Mouse (Mus musculus): Measurements from ENCODE around the gene Pde9a. TPM values are rescaled to one million over a fixed set of nuclear protein-coding genes. Genes with fewer than 3 reads are reported as not detected.

The Pde9a gene
- polyA plus RNA-seq, 1 experiment: 83.6 TPM

DNA sequence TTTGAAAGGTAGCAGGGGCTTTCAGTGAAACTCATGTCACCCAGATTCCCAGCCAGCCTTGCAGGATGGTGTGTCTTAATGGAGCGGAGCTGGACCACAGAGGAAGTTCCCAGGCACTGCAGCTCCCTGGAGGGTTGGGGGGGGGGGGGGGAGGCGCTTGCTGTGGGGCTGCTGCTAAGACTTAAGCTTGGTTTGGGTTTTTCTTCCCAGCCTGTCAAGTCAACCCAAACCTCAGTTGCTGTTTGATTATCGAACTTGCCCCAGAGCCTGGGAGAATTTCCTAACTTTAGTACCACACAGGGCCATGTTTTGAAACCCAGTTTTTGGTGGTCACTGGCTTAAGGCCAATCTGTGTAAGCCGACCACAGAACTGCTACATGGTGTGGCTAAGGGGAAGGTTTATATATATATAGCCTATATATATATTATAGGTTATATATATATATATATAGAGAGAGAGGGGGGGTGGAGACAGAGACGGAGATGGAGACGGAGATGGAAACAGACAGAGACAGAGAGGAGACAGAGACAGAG lies 19.8 kb downstream of the Pde9a start:
- no peak for DNase-seq
- Histone ChIP-seq H3K4me3 (replicated peaks; ENCODE audit: extremely low read depth, low read depth, low read length) (no peak overlapping the region), H3K4me1 (ENCODE audit: control insufficient read depth, insufficient read depth, low read length) (peaks cover 10% of the 10 kb centered on the region; the same call in 1 of the 2 replicates)
- TF ChIP-seq CTCF (IDR thresholded peaks at IDR 0.05; ENCODE audit: insufficient read depth, low read length): no peak
- TF ChIP-seq POLR2A (IDR thresholded peaks at IDR 0.05; ENCODE audit: borderline replicate concordance, extremely low read depth, low read depth, low read length): no peak
- 55% methylated on average over 6 of the region's 6 CpGs for WGBS

DNA sequence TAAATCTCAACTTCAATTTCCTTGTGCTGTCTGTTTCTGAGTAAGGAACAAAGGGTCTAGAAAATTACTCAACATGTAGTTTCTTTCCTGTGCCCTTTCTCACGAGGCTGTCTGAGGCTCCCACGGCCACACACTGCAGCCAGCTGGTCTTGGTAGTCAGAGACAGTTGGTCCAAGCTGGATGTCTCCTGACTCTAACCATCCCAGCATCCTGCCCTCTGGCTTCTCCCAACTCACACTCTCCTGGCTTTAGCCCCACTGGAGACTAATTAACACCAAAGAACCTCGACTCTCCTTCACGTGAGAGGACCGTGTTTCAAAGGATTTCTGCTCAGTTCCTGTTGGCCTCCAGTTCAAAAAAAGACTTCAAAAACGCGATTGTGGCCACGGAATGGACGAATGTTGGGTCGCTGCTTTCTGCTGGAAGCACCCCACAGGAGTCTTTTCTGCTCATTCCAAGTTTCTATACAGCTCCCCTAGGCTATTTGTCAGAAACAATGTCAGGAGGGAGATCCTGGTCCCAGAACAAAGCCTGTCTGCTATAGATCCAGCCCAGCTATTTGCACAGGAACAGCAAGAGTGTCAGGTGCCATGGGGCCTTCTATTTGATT lies 23.8 kb downstream of the Pde9a start:
- Histone ChIP-seq H3K4me1 (ENCODE audit: control insufficient read depth, insufficient read depth, low read length) (peaks cover 10% of the 10 kb centered on the region; the same call in 1 of the 2 replicates), H3K4me3 (replicated peaks; ENCODE audit: extremely low read depth, low read depth, low read length) (no peak overlapping the region)
- no peak for DNase-seq
- TF ChIP-seq POLR2A (IDR thresholded peaks at IDR 0.05; ENCODE audit: borderline replicate concordance, extremely low read depth, low read depth, low read length): 0 out of 2 replicates have a peak, but pooled peaks have one; percentile 33
- TF ChIP-seq CTCF (IDR thresholded peaks at IDR 0.05; ENCODE audit: insufficient read depth, low read length): no peak
- 16% methylated on average over 10 of the region's 10 CpGs for WGBS

DNA sequence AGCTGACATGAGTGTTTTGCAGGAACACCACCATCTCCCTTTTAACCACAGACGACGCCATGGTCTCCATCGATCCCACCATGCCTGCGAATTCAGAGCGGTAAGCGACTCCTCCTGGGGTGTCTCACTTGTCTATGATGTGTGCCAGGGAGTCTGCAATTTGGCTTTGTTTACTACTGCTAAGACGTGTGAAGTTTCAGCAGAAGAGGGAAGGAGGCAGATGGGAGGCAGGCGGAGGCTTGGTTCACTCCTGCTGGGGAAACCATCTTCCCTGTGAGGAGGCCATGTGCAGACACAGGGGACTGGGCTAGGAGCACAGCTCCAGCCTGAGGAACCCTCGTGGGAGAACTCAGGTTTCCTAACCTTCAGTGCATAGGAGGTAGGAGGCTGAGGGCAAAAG lies 29.2 kb downstream of the Pde9a start:
- WGBS: 75% methylated on average over 9 of the region's 9 CpGs
- DNase-seq: no peak
- H3K4me3 ChIP-seq (replicated peaks; ENCODE audit: extremely low read depth, low read depth, low read length): no peak overlapping the region
- peaks cover 15% of the 10 kb centered on the region for H3K4me1 ChIP-seq (ENCODE audit: control insufficient read depth, insufficient read depth, low read length)
- TF ChIP-seq CTCF (IDR thresholded peaks at IDR 0.05; ENCODE audit: insufficient read depth, low read length): no peak
- TF ChIP-seq POLR2A (IDR thresholded peaks at IDR 0.05; ENCODE audit: borderline replicate concordance, extremely low read depth, low read depth, low read length): no peak

DNA sequence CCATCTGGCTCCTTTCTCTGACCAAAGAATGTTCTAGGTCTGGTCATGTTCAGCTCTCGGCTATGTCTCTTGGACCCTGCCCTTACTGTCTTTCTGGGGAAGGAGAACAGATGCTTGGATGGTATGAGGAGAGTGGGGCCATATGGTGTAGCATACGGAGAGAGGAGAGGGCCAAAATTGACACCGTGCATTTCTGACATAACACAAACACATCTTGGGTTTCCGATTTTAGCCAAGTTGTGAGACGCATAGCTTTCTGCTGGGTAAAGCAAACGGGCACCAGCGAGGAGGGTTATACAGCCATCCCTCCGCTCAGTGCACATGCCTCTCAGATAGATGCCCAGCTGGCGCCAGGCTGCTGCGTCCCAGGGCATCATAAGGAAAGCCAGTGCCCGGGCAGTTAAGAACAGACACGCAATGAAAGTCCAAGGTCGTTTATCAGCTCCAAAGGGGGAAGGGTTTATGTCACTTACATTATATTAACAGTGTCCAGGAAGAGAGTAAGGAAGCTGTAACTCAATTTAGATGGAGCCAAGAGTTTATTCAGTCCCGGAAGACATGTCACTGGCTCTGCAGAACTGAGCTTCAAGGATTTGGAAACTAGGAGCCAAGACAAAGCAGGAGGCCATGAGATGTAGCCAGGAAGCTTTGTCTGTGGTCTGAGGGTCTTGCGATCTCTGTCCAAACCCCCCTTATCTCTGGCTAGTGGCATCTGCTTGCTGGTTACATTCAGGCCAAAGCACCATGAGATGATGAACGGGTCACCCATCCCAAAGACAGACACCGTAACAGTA lies 33.0 kb downstream of the Pde9a start:
- peaks cover 18% of the 10 kb centered on the region for H3K4me1 ChIP-seq (ENCODE audit: control insufficient read depth, insufficient read depth, low read length)
- H3K4me3 ChIP-seq (replicated peaks; ENCODE audit: extremely low read depth, low read depth, low read length): no peak overlapping the region
- no peak for DNase-seq
- no peak for TF ChIP-seq POLR2A (IDR thresholded peaks at IDR 0.05; ENCODE audit: borderline replicate concordance, extremely low read depth, low read depth, low read length)
- TF ChIP-seq CTCF (IDR thresholded peaks at IDR 0.05; ENCODE audit: insufficient read depth, low read length): no peak
- WGBS: 51% methylated on average over 17 of the region's 17 CpGs

DNA sequence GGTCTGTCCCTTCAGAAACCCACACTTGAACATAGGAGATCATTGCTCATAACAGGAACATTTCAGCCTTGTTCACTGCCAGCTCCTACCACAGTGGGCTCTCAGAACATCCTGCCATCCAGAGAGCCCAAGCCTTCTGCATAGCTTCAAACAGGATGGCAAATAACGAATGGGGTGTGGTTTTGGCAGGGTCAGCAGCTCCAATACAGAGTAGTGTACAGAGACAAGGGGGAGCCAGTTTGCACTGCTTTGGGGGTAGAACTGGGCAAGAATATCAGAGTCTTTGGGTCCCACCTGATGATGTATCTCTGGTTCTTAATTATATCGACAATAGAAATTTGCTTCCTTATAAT lies 33.6 kb downstream of the Pde9a start:
- DNase-seq: no peak
- peaks cover 20% of the 10 kb centered on the region for H3K4me1 ChIP-seq (ENCODE audit: control insufficient read depth, insufficient read depth, low read length)
- WGBS: 43% methylated on average over 2 of the region's 2 CpGs
- no peak for TF ChIP-seq CTCF (IDR thresholded peaks at IDR 0.05; ENCODE audit: insufficient read depth, low read length)
- no peak for TF ChIP-seq POLR2A (IDR thresholded peaks at IDR 0.05; ENCODE audit: borderline replicate concordance, extremely low read depth, low read depth, low read length)
- no peak overlapping the region for H3K4me3 ChIP-seq (replicated peaks; ENCODE audit: extremely low read depth, low read depth, low read length)

DNA sequence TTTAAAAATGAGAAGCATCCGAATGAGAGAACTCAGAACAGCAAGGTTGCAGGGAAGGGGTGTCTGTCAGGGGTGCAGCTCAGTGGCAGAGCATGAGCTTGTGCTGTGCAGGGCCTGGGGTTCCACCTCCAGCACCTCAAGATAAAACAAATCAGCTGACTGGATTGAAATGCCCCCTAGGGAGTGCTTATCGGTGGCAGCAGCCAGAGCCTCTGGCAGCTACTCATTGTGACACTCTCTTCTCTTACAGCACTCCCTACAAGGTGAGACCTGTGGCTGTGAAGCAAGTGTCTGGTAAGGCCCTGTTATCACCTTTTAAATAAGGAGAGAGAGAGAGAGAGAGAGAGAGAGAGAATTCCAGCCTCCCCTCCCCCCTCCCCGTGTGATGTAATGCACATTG lies 34.0 kb downstream of the Pde9a start:
- Histone ChIP-seq H3K4me1 (ENCODE audit: control insufficient read depth, insufficient read depth, low read length) (peaks cover 20% of the 10 kb centered on the region), H3K4me3 (replicated peaks; ENCODE audit: extremely low read depth, low read depth, low read length) (no peak overlapping the region)
- WGBS: 42% methylated on average over 3 of the region's 3 CpGs
- no peak for TF ChIP-seq CTCF (IDR thresholded peaks at IDR 0.05; ENCODE audit: insufficient read depth, low read length)
- no peak for TF ChIP-seq POLR2A (IDR thresholded peaks at IDR 0.05; ENCODE audit: borderline replicate concordance, extremely low read depth, low read depth, low read length)
- no peak for DNase-seq

DNA sequence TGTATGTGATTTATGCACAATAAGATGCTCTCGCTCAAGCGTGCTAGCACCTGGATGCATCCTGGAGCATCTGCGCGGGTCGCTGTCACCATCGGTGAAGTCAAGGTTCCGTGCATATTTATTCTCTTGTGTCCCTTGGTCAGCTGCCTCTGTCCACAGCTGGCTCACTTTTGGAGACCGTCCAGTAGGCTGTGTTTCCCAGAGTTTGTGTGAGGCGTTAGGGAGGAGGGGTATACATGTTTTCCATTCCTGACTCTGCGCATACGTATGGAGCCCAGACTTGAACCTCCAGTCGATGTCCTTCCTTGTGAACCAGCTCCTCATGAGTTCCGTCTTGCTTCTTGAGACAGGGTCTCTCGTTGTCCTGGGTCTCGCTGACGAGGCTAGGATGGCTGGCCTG lies 34.6 kb downstream of the Pde9a start:
- WGBS: 80% methylated on average over 16 of the region's 16 CpGs
- no peak for DNase-seq
- H3K4me3 ChIP-seq (replicated peaks; ENCODE audit: extremely low read depth, low read depth, low read length): no peak overlapping the region
- peaks cover 20% of the 10 kb centered on the region for H3K4me1 ChIP-seq (ENCODE audit: control insufficient read depth, insufficient read depth, low read length)
- no peak for TF ChIP-seq CTCF (IDR thresholded peaks at IDR 0.05; ENCODE audit: insufficient read depth, low read length)

DNA sequence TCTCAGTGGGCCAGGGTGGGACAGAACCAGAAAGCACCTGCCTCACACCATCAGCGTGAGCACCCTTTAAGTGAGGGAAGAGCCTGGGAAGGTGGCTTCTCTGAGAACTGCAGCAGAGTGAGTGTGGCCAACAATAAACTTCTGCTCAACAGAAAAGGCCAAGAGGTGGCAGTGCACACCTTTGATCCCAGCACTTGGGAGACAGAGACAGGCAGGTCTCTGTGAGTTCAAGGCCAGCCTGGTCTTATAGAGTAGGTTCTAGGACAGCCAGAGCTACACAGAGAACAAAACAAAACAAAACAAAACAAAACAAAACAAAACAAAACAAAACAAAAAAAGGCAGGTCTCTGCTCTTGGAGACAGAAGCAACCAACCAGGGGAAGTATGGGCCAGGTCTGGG lies 36.4 kb downstream of the Pde9a start:
- peaks cover 20% of the 10 kb centered on the region for H3K4me1 ChIP-seq (ENCODE audit: control insufficient read depth, insufficient read depth, low read length)
- 96% methylated on average over 1 of the region's 1 CpGs for WGBS

DNA sequence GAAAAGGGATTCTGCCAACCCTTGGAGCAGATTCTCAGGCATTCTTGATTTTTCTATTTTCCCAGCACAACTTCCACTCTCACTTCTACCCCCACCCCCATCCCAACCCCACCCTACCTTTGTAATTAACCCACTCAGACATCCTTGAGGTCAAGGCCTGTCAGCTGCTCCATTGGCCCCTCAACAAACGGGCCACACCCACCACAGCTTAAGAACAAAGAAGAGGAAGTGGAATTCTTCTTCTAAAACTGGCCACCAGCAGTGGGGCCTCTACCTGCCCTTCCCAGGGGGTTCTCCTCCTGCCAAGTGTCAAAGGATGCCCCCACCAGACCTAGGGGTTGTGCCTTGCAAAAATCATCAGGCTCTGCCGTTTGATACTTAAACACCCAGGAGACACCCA lies 37.0 kb downstream of the Pde9a start:
- no peak for TF ChIP-seq CTCF (IDR thresholded peaks at IDR 0.05; ENCODE audit: insufficient read depth, low read length)
- no peak for TF ChIP-seq POLR2A (IDR thresholded peaks at IDR 0.05; ENCODE audit: borderline replicate concordance, extremely low read depth, low read depth, low read length)
- no peak for DNase-seq
- Histone ChIP-seq H3K4me3 (replicated peaks; ENCODE audit: extremely low read depth, low read depth, low read length) (no peak overlapping the region), H3K4me1 (ENCODE audit: control insufficient read depth, insufficient read depth, low read length) (peaks cover 20% of the 10 kb centered on the region)
- WGBS: 12% methylated on average over 2 of the region's 2 CpGs

More for the DNA sequence above, 36.4 kb downstream of the Pde9a start:
- H3K4me3 ChIP-seq (replicated peaks; ENCODE audit: extremely low read depth, low read depth, low read length): no peak overlapping the region
- DNase-seq: no peak
- TF ChIP-seq POLR2A (IDR thresholded peaks at IDR 0.05; ENCODE audit: borderline replicate concordance, extremely low read depth, low read depth, low read length) (no peak), CTCF (IDR thresholded peaks at IDR 0.05; ENCODE audit: insufficient read depth, low read length) (no peak)

DNA sequence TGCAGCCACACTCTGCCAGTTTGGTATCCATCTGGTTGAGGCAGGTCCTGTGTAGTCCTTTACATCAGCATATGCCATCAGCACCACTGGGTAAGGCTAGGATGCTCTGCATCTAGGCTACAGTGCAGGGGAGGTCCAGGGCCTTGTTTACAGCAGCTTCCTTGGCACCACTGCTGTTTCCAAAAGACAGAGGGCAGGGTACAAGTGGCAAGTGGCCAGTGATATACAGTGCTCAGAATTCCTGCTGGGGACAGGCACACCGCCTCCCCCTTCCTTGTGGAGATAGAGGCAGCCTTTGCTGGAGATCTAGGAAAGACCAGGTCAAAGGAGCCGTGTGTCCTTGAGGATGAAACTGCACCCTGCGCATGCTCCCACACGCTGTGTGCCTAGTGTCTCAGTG lies 38.3 kb downstream of the Pde9a start:
- peaks cover 11% of the 10 kb centered on the region; the same call in 1 of the 2 replicates for H3K4me1 ChIP-seq (ENCODE audit: control insufficient read depth, insufficient read depth, low read length)
- TF ChIP-seq POLR2A (IDR thresholded peaks at IDR 0.05; ENCODE audit: borderline replicate concordance, extremely low read depth, low read depth, low read length) (no peak), CTCF (IDR thresholded peaks at IDR 0.05; ENCODE audit: insufficient read depth, low read length) (no peak)
- 70% methylated on average over 4 of the region's 4 CpGs for WGBS
- no peak overlapping the region for H3K4me3 ChIP-seq (replicated peaks; ENCODE audit: extremely low read depth, low read depth, low read length)
- no peak for DNase-seq

All from lung, adult 2 months (tissue).